Mouse (Mus musculus): ENCODE measurements around the gene Tmod1.

- TF ChIP-seq CTCF (IDR thresholded peaks at IDR 0.05; ENCODE audit: control insufficient read depth, insufficient read depth, low read length) = no peak
- no peak for TF ChIP-seq POLR2A (IDR thresholded peaks at IDR 0.05; ENCODE audit: borderline replicate concordance, control insufficient read depth, low read depth, low read length)
These were observed 40.2 kb upstream of the Tmod1 start for GRCm38 (mm10) chr4:45998536-45998935.

Measured in bone marrow, adult 2 months (tissue).